10 mouse cellular contexts compared by ENCODE assay signal in genomic region chr13:84344711-84345110, GRCm38 (mm10).
DNase-seq lines count a peak whose midpoint lies in the region; ATAC-seq and TF ChIP-seq lines count a peak whose summit lies in the region.
"Had no signal": no experiment of that assay in that cellular context is flagged by ENCODE, and none has a peak within 500 bp of the region (broad histone marks: within the 10 kb centered on the region; RNA-seq: fewer than 3 reads in every experiment).

No protein-coding gene starts in this region.

- peaks cover 78% of the 10 kb centered on the region for H3K4me1 ChIP-seq in forebrain, embryonic 10.5 days
- H3K4me1 ChIP-seq in hindbrain, postnatal 0 days (ENCODE audit: insufficient read depth, low read length): peaks cover 19% of the 10 kb centered on the region; the same call in 1 of the 2 replicates
- H3K4me1 ChIP-seq in neural tube, embryonic 15.5 days: peaks cover 36% of the 10 kb centered on the region
- H3K4me1 ChIP-seq in kidney, embryonic 15.5 days: peaks cover 28% of the 10 kb centered on the region

- peak overlapping the region; percentile 95 for H3K4me2 ChIP-seq in hindbrain, postnatal 0 days (ENCODE audit: low read depth, low read length)
- peak overlapping the region; percentile 76 for H3K4me2 ChIP-seq in neural tube, embryonic 15.5 days
- no peak overlapping the region for H3K4me2 ChIP-seq in kidney, embryonic 15.5 days
- H3K4me2 ChIP-seq: limb, embryonic 13.5 days had no signal

- H3K4me3 ChIP-seq in forebrain, embryonic 10.5 days: peak overlapping the region; percentile 10; the same call in 1 of the 2 replicates
- no peak overlapping the region for H3K4me3 ChIP-seq in hindbrain, postnatal 0 days (ENCODE audit: low read length)
- H3K4me3 ChIP-seq in neural tube, embryonic 15.5 days (replicated peaks): no peak overlapping the region
- H3K4me3 ChIP-seq in kidney, embryonic 15.5 days (replicated peaks): no peak overlapping the region
- H3K4me3 ChIP-seq: limb, embryonic 13.5 days had no signal

- no peaks in the 10 kb centered on the region for H3K36me3 ChIP-seq in forebrain, embryonic 10.5 days (replicated peaks)
- H3K36me3 ChIP-seq in hindbrain, postnatal 0 days (ENCODE audit: insufficient read depth, low read length): no peaks in the 10 kb centered on the region
- H3K36me3 ChIP-seq in neural tube, embryonic 15.5 days: no peaks in the 10 kb centered on the region
- no peaks in the 10 kb centered on the region for H3K36me3 ChIP-seq in kidney, embryonic 15.5 days
- H3K36me3 ChIP-seq: limb, embryonic 13.5 days had no signal

- ATAC-seq in hindbrain, postnatal 0 days: no peak
- no peak for ATAC-seq in neural tube, embryonic 15.5 days (ENCODE audit: low FRiP score)
- ATAC-seq in kidney, embryonic 15.5 days (replicated peaks; ENCODE audit: low FRiP score): no peak
- ATAC-seq: activated CD4-positive, CD25-positive, alpha-beta regulatory T cell, adult 4 months had no signal

- peak overlapping the region; percentile 94 for H3K27ac ChIP-seq in forebrain, embryonic 10.5 days
- H3K27ac ChIP-seq in hindbrain, postnatal 0 days: peak overlapping the region; percentile 98
- peak overlapping the region; percentile 98 for H3K27ac ChIP-seq in neural tube, embryonic 15.5 days (replicated peaks)
- H3K27ac ChIP-seq in kidney, embryonic 15.5 days: no peak overlapping the region
- H3K27ac ChIP-seq: limb, embryonic 13.5 days had no signal

- 6% methylated on average over 7 of the region's 7 CpGs for WGBS in forebrain, embryonic 10.5 days
- WGBS in hindbrain, postnatal 0 days: 9% methylated on average over 7 of the region's 7 CpGs
- WGBS in neural tube, embryonic 15.5 days: 8% methylated on average over 7 of the region's 7 CpGs
- 6% methylated on average over 7 of the region's 7 CpGs for WGBS in kidney, embryonic 15.5 days

- H3K9me3 ChIP-seq in forebrain, embryonic 10.5 days: no peaks in the 10 kb centered on the region
- H3K9me3 ChIP-seq in hindbrain, postnatal 0 days (ENCODE audit: low read length): no peaks in the 10 kb centered on the region
- no peaks in the 10 kb centered on the region for H3K9me3 ChIP-seq in neural tube, embryonic 15.5 days (replicated peaks)
- H3K9me3 ChIP-seq in kidney, embryonic 15.5 days (replicated peaks): no peaks in the 10 kb centered on the region
- H3K9me3 ChIP-seq: limb, embryonic 13.5 days had no signal

- peak; percentile 26 for DNase-seq in right cerebral cortex, adult 18-20 months
- no peak for DNase-seq in right cerebral cortex, postnatal 25 days
- no peak for DNase-seq in forebrain, embryonic 10.5 days (ENCODE audit: extremely low spot score, low spot score)
- peak; percentile 35 for DNase-seq in hindbrain, postnatal 0 days (ENCODE audit: low spot score)
- no peak for DNase-seq in natural killer cell, adult 2 months (ENCODE audit: low spot score in 2 of 2)
- DNase-seq in gastrocnemius, adult 18-20 months (ENCODE audit: low spot score): no peak

- H3K27me3 ChIP-seq in forebrain, embryonic 10.5 days (ENCODE audit: poor library complexity, severe bottlenecking): peaks cover 64% of the 10 kb centered on the region
- no peaks in the 10 kb centered on the region for H3K27me3 ChIP-seq in hindbrain, postnatal 0 days (ENCODE audit: insufficient read depth, low read length)
- H3K27me3 ChIP-seq in neural tube, embryonic 15.5 days (replicated peaks): no peaks in the 10 kb centered on the region
- H3K27me3 ChIP-seq in kidney, embryonic 15.5 days: peaks cover 71% of the 10 kb centered on the region

- no peak for TF ChIP-seq CTCF in hindbrain, postnatal 0 days (IDR thresholded peaks at IDR 0.05; ENCODE audit: low read depth)

- peak overlapping the region; percentile 72 for H3K9ac ChIP-seq in hindbrain, postnatal 0 days (replicated peaks; ENCODE audit: low read length)
- peak overlapping the region; percentile 50; the same call in 1 of the 2 replicates for H3K9ac ChIP-seq in neural tube, embryonic 15.5 days (replicated peaks)
- H3K9ac ChIP-seq in kidney, embryonic 15.5 days: no peak overlapping the region
- H3K9ac ChIP-seq: limb, embryonic 13.5 days had no signal

Comparison
In these comparisons a context has a peak if more than half of its experiments do, and no peak if none do; other contexts are left out.
1. DNase-seq: peak in right cerebral cortex, adult 18-20 months (single experiment) and hindbrain, postnatal 0 days (single experiment); none in right cerebral cortex, postnatal 25 days (single experiment), forebrain, embryonic 10.5 days (single experiment), natural killer cell, adult 2 months (0 of 2) and gastrocnemius, adult 18-20 months (single experiment).